Mouse (Mus musculus): ENCODE data around the gene Galm.
"Not testable (repeated sequence)": the region's sequence is repeated elsewhere in the genome, so short reads cannot be mapped to it uniquely, and the experiment has no call there.

Galm gene

DNA sequence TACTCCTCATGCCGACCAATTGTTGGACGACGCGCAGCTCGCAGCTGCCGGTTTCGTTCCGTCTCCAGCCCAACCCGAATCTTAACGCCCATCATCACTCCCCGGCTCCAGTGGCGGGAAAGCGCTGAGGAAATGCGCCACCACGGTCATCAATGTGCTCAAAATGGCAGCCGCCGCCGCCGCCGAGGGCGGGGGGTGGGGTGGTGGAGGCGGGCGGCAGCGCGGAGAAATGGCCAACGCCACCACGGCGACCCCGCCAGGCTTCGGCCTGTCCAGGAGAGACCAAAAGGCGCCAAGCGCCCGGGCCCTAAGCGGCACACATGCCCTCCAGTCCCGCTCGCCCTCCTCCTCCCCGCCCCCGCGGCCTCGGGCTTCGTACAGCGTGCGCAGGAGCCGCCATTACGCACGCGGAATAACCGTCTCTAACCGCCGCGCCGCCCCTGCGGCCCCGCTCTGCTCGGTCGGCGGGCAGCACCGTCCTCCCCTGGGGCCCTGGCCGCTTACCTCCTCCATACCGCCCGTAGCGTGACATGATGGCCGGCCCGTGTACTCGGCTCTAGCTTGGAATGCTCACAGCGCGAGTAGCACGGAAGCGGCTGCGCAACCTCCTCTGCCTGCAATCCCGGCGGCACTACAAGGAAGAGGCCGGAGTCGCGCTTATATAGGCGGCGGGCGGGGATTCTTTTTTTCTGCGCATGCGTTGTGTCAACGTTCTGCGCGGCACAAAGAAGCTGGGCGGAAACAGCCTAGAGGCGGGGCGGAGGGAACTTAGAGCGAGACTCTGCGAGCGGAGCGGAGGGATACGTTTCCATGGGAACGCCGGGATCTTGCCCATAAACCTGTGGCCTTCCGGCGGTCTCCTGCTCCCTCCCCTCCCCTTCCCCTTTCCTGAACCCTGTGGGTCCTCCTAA, 79.7 kb downstream of the Galm start, which contains the start of the genes Srsf7 and Ttc39d:
Srsf7 (minus strand) TSS at position 637 of the 911 bp plus-strand sequence.
Ttc39d (plus strand) TSS at position 790 of the 911 bp plus-strand sequence.
- DNase-seq (ENCODE audit: low read depth in 2 of 2, low spot score in 2 of 2) = peak; percentile 99 to 100

DNA sequence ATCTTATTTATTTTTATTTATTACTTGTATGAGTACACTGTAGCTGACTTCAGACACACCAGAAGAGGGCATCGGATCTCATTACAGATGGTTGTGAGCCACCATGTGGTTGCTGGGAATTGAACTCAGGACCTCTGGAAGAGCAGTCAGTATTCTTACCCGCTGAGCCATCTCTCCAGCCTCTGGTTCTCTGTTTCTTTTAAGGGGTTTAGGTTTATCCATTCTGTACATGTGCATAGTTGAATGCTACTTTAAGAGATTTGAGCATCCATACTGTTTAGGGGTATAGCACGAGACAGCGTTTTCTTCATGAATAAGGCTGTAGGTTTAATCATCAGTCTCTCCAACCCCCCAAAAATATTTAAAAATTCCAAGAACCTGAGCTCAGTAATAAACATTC, 86.7 kb downstream of the Galm start:
- DNase-seq (ENCODE audit: low read depth in 2 of 2, low spot score in 2 of 2) = not testable (repeated sequence)

DNA sequence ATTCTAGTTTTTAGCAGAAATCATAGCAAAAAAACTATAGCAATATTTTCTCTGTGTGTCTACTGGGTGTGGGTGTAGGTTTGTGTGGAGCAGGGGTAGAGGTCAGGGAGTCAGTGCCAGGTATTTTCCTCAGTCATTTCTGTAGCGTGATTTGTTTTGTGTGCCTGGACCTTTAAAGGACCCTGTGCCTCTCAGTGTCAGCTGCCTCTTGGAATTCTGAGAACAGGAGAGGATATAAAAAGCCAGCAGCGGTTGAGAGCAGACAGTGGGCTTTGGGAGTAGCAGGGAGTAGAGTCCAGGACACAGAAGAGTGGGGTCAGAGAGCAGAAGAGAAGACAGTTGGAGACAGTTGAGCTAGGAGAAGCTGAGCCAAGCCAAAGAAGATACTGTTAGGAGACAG, 92.9 kb downstream of the Galm start:
- no peak for DNase-seq (ENCODE audit: low read depth in 2 of 2, low spot score in 2 of 2)

DNA sequence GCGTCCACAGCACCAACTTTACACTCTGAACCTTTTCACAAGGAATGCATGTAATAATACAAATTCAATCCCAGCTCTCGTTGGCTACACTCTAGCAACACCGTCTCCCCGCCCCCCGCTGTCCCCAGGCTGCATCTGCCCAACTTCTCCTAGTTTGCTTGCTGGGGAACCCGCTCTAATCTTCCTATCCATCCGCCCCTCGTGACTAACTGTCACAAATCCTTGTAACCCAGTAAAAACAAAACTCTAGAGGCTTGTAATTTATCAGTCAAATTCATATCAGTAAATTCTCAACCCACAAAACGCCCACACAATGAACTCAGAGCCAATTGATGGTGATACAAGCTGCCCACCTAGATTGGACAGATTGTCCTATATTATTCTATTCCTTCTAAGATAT, 93.9 kb downstream of the Galm start:
- DNase-seq (ENCODE audit: low read depth in 2 of 2, low spot score in 2 of 2) = no peak

DNA sequence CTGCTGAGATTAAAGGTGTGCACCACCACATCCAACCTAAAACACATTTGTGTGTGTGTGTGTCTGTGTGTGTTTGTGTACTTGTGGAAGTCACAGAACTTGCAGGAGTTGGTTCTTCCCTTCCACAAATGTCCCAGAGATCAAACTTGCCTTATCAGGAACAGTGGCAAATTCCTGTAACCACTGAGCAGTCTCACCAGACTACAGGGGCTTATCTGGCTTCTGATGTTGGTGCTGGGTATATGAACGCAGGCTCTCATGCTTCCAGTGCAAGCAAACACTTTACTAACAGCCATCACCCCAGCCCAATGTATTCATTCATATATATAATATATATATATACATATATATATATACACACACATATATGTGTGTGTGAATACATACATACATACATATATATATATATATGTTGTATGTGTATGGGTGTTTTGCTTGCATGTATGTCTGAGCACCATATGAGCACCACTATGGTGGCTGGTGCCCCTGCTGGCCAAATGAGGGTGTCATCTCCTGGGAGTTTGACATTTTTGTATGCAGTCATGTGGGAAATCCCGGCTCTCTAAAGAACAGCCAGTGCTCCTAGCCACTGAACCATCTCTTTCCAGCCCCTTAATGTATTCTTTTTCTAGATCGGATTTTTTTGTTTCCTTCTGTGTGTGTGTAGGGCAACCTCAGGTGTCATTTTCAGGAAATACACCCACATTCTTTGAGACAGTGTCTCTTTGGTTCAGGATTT, 94.8 kb downstream of the Galm start:
- DNase-seq (ENCODE audit: low read depth in 2 of 2, low spot score in 2 of 2) = peak; percentile 22 to 27

DNA sequence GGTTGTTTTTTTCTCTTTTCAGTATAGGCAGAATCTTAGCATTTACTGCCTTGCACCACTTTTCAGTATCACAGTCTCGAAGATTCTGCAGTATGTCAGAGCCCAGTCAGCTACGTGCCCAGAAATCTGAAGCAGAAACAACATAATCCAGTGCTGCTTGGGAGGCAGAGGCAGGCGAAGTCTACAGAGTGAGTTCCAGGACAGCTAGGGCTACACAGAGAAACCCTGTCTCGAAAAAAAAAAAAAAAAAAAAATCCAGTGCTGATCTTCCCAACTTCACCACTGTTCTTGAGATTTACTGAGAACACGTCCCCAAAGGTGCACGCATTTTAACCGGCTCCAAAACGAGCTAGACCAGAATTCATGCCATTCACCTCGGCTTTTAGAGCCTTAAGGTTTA, 96.6 kb downstream of the Galm start:
- no peak for DNase-seq (ENCODE audit: low read depth in 2 of 2, low spot score in 2 of 2)

DNA sequence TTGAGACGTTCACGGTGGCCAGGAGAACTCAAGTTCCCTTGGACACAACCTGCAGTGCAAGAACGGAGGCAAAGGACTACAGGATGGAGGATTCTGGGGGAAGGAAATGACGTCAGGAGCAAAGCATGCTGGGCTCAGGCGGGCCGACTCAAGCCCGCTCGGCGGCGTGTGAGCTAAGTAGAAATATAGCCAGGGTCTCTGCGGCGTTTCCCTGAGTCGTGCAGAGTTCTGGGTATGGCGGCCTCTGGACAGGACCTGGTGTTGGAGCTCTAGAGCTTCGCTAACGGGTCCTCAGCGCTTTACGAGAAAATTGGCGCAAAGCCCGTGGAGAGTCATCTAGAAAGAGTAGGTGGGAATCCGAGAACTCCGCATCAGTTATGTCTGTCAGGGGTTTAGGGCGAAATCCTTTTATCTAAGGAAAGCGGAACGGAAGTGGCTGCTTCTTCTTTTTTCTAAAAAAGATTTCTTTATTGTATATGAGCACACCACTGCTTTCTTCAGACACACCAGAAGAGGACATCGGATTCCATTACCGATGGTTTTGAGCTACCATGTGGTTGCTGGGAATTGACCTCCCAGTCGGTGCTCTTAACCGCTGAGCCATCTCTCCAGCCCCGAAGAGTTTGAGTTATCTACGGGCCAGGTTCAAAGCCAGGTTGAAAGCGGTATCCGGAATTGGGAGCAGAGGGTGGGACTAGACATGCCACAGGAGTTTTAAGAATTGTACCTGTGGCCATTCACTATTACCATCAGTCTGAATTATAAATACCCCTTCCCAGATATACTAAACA, 97.2 kb downstream of the Galm start, which contains the start of gene Gemin6:
Gemin6 (plus strand) TSS at position 116 of the 791 bp plus-strand sequence.
- peak; percentile 68 to 76 for DNase-seq (ENCODE audit: low read depth in 2 of 2, low spot score in 2 of 2)

DNA sequence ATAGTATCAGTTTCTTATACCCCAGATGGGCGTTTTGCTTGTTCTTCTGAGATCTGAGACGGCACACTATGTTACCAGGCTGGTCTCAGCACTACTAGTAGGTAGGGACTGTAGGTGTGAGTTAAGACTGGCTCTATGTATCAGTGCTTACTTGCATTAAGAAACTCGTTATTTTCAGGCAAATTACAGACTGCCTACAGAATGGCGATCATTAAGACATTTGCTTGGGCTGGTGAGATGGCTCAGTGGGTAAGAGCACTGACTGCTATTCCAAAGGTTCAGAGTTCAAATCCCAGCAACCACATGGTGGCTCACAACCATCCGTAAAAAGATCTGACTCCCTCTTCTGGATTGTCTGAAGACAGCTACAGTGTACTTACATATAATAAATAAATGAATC, 97.9 kb downstream of the Galm start:
- DNase-seq (ENCODE audit: low read depth in 2 of 2, low spot score in 2 of 2) = not testable (repeated sequence)

DNA sequence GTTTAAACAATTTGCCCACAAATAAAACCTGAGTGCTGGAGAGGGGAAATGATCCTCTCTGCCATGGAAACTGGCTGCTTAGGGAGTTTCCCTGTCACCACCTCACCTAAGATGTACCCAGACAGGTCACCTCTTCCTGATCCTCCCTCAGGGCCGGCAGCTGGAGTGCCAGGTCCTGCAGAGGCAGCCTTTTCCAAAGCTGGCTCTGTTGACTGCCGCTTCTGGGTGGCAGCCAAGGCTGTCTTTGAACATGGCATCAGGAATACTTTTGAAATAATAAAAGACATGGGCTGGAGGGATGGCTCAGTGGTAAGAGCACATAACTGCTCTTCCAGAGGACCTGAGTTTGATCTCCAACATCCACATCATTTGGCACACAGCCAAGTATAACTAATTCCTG, 102.1 kb downstream of the Galm start:
- no peak for DNase-seq (ENCODE audit: low read depth in 2 of 2, low spot score in 2 of 2)

DNA sequence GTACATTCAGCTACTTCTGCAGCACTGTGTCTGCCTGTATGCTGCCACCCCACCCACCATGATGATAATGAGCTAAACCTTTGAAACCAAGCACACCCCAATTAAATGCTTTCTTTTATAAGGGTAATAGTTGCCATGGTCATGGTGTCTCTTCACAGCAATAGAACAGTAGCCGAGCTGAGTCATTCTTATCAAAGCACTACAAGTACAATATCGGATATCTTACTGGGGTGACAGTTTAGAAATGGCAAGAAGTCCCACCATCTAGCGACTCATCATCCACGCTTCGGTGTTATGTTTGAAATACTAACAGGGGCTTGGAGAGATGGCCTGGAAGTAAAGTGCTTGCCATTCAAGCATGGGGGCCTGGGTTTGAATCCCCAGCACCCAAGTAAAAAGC, 106.6 kb downstream of the Galm start:
- DNase-seq (ENCODE audit: low read depth in 2 of 2, low spot score in 2 of 2) = no peak

DNA sequence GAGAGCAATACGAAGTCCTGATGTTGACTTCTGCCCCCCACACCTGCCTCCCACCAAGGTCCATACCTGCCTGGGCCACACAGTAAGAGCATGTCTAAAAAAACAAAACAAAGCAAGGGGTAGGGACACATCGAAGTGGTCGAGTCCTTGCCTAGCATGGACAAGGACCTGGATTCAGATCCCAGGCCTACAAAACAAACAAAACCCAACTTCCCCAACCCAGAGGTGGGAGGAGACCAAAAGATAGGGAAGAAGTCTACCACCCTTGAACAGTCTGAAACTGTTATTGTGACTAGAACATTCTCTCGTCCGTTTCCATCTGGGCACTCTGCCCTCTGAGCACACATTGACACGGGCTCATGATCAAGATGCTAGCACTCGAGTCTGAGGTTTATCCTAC, 107.1 kb downstream of the Galm start:
- DNase-seq (ENCODE audit: low read depth in 2 of 2, low spot score in 2 of 2) = no peak

Data from CD8-positive naive resting alpha-beta T cell, adult 2 months (primary cell).